Mouse (Mus musculus) lung, postnatal 10 days (tissue): ENCODE measurements around the gene Gm21983.

ENCODE experiments used
- DNase-seq: peaks from one replicate; pipeline ENCODE4 v3.0.0; 2021

Gm21983 gene

GRCm38 (mm10) chr7:27180837-27181695 is at the start of gene Gm21983, which contains the start of gene Mia:
TSS of gene Gm21983 (minus strand) at chr7:27181086.
TSS of gene Mia (minus strand) at chr7:27181157.
- DNase-seq, result no peak

GRCm38 (mm10) chr7:27228865-27229264 is 48.0 kb upstream of the Gm21983 start:
- DNase-seq, result no peak

GRCm38 (mm10) chr7:27228281-27228821 is 47.5 kb upstream of the Gm21983 start, which contains the start of gene Itpkc:
TSS of gene Itpkc (minus strand) at chr7:27228661.
- peak; percentile 98 for DNase-seq

GRCm38 (mm10) chr7:27227676-27228075 is 46.8 kb upstream of the Gm21983 start:
- peak; percentile 19 for DNase-seq

GRCm38 (mm10) chr7:27227276-27227675 is 46.4 kb upstream of the Gm21983 start:
- no peak for DNase-seq

GRCm38 (mm10) chr7:27224877-27225575 is 44.1 kb upstream of the Gm21983 start:
- DNase-seq, result peak; percentile 42

- no peak for DNase-seq
Measured at GRCm38 (mm10) chr7:27222538-27222937, 41.7 kb upstream of the Gm21983 start.

- no peak for DNase-seq
Measured at GRCm38 (mm10) chr7:27221939-27222338, 41.1 kb upstream of the Gm21983 start.

GRCm38 (mm10) chr7:27219937-27220336 is 39.1 kb upstream of the Gm21983 start:
- DNase-seq, result no peak

GRCm38 (mm10) chr7:27218586-27218985 is 37.7 kb upstream of the Gm21983 start:
- DNase-seq, result no peak

GRCm38 (mm10) chr7:27212626-27213025 is 31.7 kb upstream of the Gm21983 start:
- no peak for DNase-seq

GRCm38 (mm10) chr7:27203730-27204449 is 23.0 kb upstream of the Gm21983 start:
- no peak for DNase-seq

GRCm38 (mm10) chr7:27198779-27199178 is 17.9 kb upstream of the Gm21983 start:
- no peak for DNase-seq

- no peak for DNase-seq
Measured at GRCm38 (mm10) chr7:27198355-27198754, 17.5 kb upstream of the Gm21983 start.

- no peak for DNase-seq
Measured at GRCm38 (mm10) chr7:27197634-27198033, 16.7 kb upstream of the Gm21983 start.

GRCm38 (mm10) chr7:27197136-27197535 is 16.2 kb upstream of the Gm21983 start:
- no peak for DNase-seq

GRCm38 (mm10) chr7:27195681-27196611 is 15.1 kb upstream of the Gm21983 start, which contains the start of the genes BC024978 and Snrpa:
TSS of gene BC024978 (plus strand) at chr7:27195781.
TSS of gene Snrpa (minus strand) at chr7:27196271.
- peak; percentile 99 for DNase-seq

GRCm38 (mm10) chr7:27193731-27194130 is 12.8 kb upstream of the Gm21983 start:
- no peak for DNase-seq

- DNase-seq, result no peak
Measured at GRCm38 (mm10) chr7:27192434-27192833, 11.5 kb upstream of the Gm21983 start.

- no peak for DNase-seq
Measured at GRCm38 (mm10) chr7:27189271-27189931, 8.5 kb upstream of the Gm21983 start.

GRCm38 (mm10) chr7:27185986-27186385 is 5.1 kb upstream of the Gm21983 start:
- DNase-seq, result no peak
